Mouse (Mus musculus): ENCODE measurements around the gene Ptpn6. TPM values are rescaled to one million over a fixed set of nuclear protein-coding genes. Genes with fewer than 3 reads are reported as not detected.

Gene Ptpn6
- polyA plus RNA-seq, 2 experiments: 17.9 to 26.6 TPM

DNA sequence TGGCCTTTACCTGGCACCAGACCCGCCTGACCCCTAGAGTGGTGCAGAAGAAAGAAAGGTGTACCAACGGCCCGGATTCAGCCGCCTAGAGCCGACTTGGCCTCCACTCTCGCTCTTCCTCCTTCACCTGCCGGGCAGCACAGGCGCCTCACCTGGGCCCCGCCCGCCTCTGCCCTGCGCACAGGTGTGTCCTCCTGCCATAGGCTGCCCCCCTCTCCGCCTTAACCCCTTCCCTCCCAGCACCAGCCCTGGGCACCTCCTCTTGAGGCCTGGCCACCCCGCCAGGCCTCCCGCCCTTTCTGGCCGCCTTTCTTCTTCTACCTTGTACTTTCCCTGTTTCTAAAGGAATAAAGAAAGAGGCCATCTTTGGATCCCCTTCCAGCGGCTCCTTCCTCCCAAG is 19.8 kb downstream of the Ptpn6 start:
- no peak overlapping the region for H3K9ac ChIP-seq (replicated peaks)
- no peaks in the 10 kb centered on the region for H3K27me3 ChIP-seq (ENCODE audit: control insufficient read depth, insufficient read depth, low read length)
- no peaks in the 10 kb centered on the region for H3K9me3 ChIP-seq (ENCODE audit: control insufficient read depth, low read length)
- H3K4me3 ChIP-seq (ENCODE audit: insufficient read depth in 1 of 2, low read depth in 2 of 2, low read length in 2 of 2): no peak overlapping the region
- 73% methylated on average over 16 of the region's 16 CpGs for WGBS (ENCODE audit: insufficient replicate concordance)
- no peak for TF ChIP-seq CTCF (IDR thresholded peaks at IDR 0.05; ENCODE audit: low read depth)
- TF ChIP-seq EP300 (IDR thresholded peaks at IDR 0.05; ENCODE audit: low read depth): no peak
- H3K36me3 ChIP-seq (replicated peaks; ENCODE audit: control insufficient read depth, insufficient read depth, low read depth): peaks cover 26% of the 10 kb centered on the region
- peak overlapping the region; percentile 63 for H3K27ac ChIP-seq
- ATAC-seq (ENCODE audit: insufficient read depth) (no peak), DNase-seq (ENCODE audit: low read depth in 3 of 3, low spot score in 3 of 3) (no peak)
- peak overlapping the region; percentile 51 for H3K4me2 ChIP-seq (ENCODE audit: low read depth)
- peaks cover 18 to 21% of the 10 kb centered on the region in 2 experiments for H3K4me1 ChIP-seq (replicated peaks; ENCODE audit: control insufficient read depth in 2 of 2, insufficient read depth in 2 of 2, low read length in 1 of 2)

DNA sequence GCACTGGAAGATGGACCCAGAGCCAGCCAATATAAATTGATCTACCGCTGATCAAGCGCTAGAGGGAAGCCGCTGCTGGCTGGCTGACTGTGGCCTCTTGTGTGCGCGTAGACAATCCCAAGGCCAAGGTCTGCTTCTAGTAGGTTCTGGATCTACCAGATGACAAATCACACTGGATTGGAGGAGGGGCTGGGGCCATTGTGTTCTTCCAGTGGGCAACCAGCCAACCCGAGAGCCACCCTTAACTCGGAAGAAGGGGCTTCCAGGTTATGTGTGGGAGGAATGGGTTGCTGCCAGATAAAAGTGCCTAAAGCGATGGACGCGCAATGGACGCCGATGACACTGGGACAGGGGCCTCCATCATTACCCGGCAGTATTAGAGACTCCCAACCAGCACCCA is 20.5 kb downstream of the Ptpn6 start:
- no peak for DNase-seq (ENCODE audit: low read depth in 3 of 3, low spot score in 3 of 3)
- Histone ChIP-seq H3K4me3 (ENCODE audit: insufficient read depth in 1 of 2, low read depth in 2 of 2, low read length in 2 of 2) (no peak overlapping the region), H3K36me3 (replicated peaks; ENCODE audit: control insufficient read depth, insufficient read depth, low read depth) (peaks cover 26% of the 10 kb centered on the region), H3K27ac (no peak overlapping the region), H3K9ac (replicated peaks) (no peak overlapping the region), H3K27me3 (ENCODE audit: control insufficient read depth, insufficient read depth, low read length) (no peaks in the 10 kb centered on the region), H3K4me2 (ENCODE audit: low read depth) (no peak overlapping the region), H3K9me3 (ENCODE audit: control insufficient read depth, low read length) (no peaks in the 10 kb centered on the region), H3K4me1 (replicated peaks; ENCODE audit: control insufficient read depth in 2 of 2, insufficient read depth in 2 of 2, low read length in 1 of 2) (peaks cover 22 to 24% of the 10 kb centered on the region in 2 experiments)
- 81% methylated on average over 13 of the region's 13 CpGs for WGBS (ENCODE audit: insufficient replicate concordance)
- ATAC-seq (ENCODE audit: insufficient read depth): no peak
- TF ChIP-seq EP300 (IDR thresholded peaks at IDR 0.05; ENCODE audit: low read depth): no peak

DNA sequence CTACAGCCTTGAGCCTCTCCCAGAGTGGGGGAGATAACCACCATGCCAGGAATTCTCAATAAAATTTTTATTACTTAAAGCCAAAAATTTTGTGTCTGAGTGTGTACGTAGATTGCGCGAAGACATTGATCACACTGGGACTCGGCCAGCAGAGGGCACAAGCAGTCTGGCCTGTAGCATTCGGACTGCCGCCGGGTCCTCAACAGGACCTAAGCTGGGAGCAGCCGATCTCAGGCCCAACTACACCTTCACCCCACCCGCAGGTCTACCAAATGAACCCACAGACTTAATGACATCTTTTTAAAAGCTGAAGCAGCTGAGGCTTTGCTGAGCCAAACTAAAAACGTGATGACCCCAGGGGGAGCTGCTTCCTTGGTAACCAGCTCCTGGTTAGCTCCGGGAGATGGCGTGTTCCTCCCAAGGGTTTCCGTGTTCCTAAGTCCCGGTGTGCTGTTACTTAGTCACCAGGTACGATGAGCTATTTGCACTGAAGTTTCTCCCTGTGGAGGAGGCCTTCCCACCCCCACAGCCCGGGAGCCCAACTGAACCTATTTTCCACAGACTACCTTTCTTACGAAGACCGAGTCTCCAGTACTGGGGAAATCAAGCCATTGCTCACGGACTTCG is 21.5 kb downstream of the Ptpn6 start:
- TF ChIP-seq CTCF (IDR thresholded peaks at IDR 0.05; ENCODE audit: low read depth) (peak; percentile 82), EP300 (IDR thresholded peaks at IDR 0.05; ENCODE audit: low read depth) (no peak)
- Histone ChIP-seq H3K4me3 (ENCODE audit: insufficient read depth in 1 of 2, low read depth in 2 of 2, low read length in 2 of 2) (no peak overlapping the region), H3K4me2 (ENCODE audit: low read depth) (no peak overlapping the region), H3K9me3 (ENCODE audit: control insufficient read depth, low read length) (no peaks in the 10 kb centered on the region), H3K27me3 (ENCODE audit: control insufficient read depth, insufficient read depth, low read length) (no peaks in the 10 kb centered on the region), H3K9ac (replicated peaks) (no peak overlapping the region), H3K36me3 (replicated peaks; ENCODE audit: control insufficient read depth, insufficient read depth, low read depth) (peaks cover 26% of the 10 kb centered on the region), H3K27ac (no peak overlapping the region), H3K4me1 (replicated peaks; ENCODE audit: control insufficient read depth in 2 of 2, insufficient read depth in 2 of 2, low read length in 1 of 2) (peaks cover 22 to 24% of the 10 kb centered on the region in 2 experiments)
- WGBS (ENCODE audit: insufficient replicate concordance): 68% methylated on average over 20 of the region's 20 CpGs
- no peak for DNase-seq (ENCODE audit: low read depth in 3 of 3, low spot score in 3 of 3)
- no peak for ATAC-seq (ENCODE audit: insufficient read depth)

DNA sequence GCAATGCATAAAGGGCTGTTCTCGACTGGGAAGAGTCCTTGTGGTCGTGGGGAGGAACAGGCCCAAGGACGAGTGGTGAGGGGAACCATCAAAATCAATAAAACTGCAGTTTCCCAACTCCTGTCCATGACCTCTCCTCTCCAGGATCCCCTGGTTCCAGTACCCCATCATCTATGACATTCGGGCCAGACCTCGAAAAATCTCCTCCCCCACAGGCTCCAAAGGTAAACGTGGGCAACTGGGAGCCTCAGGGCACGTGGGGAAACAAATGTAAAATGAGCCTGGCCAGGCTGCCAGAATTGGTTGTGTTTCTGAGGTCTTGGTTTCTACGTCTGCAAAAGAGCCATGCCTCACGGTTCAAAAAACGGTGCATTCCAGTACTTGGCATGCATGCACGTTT is 25.6 kb downstream of the Ptpn6 start:
- H3K4me2 ChIP-seq (ENCODE audit: low read depth): peak overlapping the region; percentile 87
- H3K9ac ChIP-seq (replicated peaks): peak overlapping the region; percentile 81
- no peak for DNase-seq (ENCODE audit: low read depth in 3 of 3, low spot score in 3 of 3)
- peaks cover 15 to 16% of the 10 kb centered on the region in 2 experiments for H3K4me1 ChIP-seq (replicated peaks; ENCODE audit: control insufficient read depth in 2 of 2, insufficient read depth in 2 of 2, low read length in 1 of 2)
- 8% methylated on average over 11 of the region's 11 CpGs for WGBS (ENCODE audit: insufficient replicate concordance)
- TF ChIP-seq EP300 (IDR thresholded peaks at IDR 0.05; ENCODE audit: low read depth) (no peak), CTCF (IDR thresholded peaks at IDR 0.05; ENCODE audit: low read depth) (peak; percentile 16; the same call in 1 of the 2 replicates)
- ATAC-seq (ENCODE audit: insufficient read depth): no peak
- peak overlapping the region; percentile 43 for H3K27ac ChIP-seq
- H3K36me3 ChIP-seq (replicated peaks; ENCODE audit: control insufficient read depth, insufficient read depth, low read depth): peaks cover 38% of the 10 kb centered on the region
- no peaks in the 10 kb centered on the region for H3K27me3 ChIP-seq (ENCODE audit: control insufficient read depth, insufficient read depth, low read length)
- no peaks in the 10 kb centered on the region for H3K9me3 ChIP-seq (ENCODE audit: control insufficient read depth, low read length)
- H3K4me3 ChIP-seq (ENCODE audit: insufficient read depth in 1 of 2, low read depth in 2 of 2, low read length in 2 of 2): peak overlapping the region; percentile 75 to 82

DNA sequence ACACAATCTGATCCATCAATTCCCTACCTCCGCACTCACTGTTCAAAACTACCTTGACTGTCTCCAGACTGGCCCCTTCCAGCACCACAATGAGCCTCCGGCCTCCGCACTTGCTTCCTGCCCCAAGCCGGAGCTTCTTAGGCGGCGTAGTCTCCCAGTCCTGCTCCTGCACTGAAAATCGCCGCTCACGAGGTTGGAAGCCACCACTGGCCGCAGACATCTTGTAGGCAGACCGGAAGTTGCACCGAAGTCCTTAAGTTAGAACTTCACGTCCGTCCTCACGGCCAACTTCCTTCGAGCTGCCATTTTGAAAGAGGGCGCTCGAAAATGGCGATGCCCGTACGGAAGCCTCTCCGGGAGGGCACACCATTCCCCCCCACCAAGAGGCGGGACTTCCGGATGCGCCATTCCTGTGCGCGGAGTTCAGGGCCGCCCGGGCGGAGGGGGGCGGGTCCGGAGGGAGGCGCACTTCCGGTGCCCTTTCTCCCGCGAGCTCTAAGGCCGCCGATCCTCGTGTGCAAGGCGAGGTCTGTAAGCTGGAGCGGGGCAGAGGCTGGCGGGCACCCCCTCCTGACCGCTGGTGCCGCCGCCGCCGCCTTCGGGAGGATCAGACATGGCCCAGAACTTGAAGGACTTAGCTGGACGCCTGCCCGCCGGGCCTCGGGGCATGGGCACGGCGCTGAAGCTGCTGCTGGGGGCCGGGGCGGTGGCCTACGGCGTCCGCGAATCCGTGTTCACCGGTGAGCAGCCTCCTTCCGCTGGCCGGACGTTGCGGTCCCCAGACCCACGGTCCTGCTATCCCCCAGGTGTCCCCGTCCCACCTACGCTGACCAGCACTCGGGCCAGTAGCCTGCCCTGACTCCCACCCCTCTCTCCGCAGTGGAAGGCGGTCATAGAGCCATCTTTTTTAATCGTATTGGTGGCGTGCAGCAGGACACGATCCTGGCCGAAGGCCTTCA is 26.4 kb downstream of the Ptpn6 start, which contains the start of the genes Emg1 and Phb2:
Gene Emg1 (minus strand): TSS at position 355 of the 959 bp plus-strand sequence.
Gene Phb2 (plus strand): TSS at position 513 of the 959 bp plus-strand sequence.
- peak within 1 kb of the TSS; percentile 61 for H3K27ac ChIP-seq
- H3K36me3 ChIP-seq (replicated peaks; ENCODE audit: control insufficient read depth, insufficient read depth, low read depth): peaks cover 46% of the 10 kb centered on the region
- H3K4me1 ChIP-seq (replicated peaks; ENCODE audit: control insufficient read depth in 2 of 2, insufficient read depth in 2 of 2, low read length in 1 of 2): peaks cover 15 to 16% of the 10 kb centered on the region in 2 experiments
- H3K9ac ChIP-seq (replicated peaks): peak within 1 kb of the TSS; percentile 81
- WGBS (ENCODE audit: insufficient replicate concordance): under 1% methylated on average over 76 of the region's 76 CpGs
- no peaks in the 10 kb centered on the region for H3K27me3 ChIP-seq (ENCODE audit: control insufficient read depth, insufficient read depth, low read length)
- TF ChIP-seq EP300 (IDR thresholded peaks at IDR 0.05; ENCODE audit: low read depth): peak; percentile 55
- peak; percentile 8; the same call in 1 of the 2 replicates for TF ChIP-seq CTCF (IDR thresholded peaks at IDR 0.05; ENCODE audit: low read depth)
- H3K9me3 ChIP-seq (ENCODE audit: control insufficient read depth, low read length): no peaks in the 10 kb centered on the region
- ATAC-seq (ENCODE audit: insufficient read depth) (peak; percentile 97), DNase-seq (ENCODE audit: low read depth in 3 of 3, low spot score in 3 of 3) (peak; percentile 95 to 96 (median 96))
- peak within 1 kb of the TSS; percentile 87 for H3K4me2 ChIP-seq (ENCODE audit: low read depth)
- H3K4me3 ChIP-seq (ENCODE audit: insufficient read depth in 1 of 2, low read depth in 2 of 2, low read length in 2 of 2): peak within 1 kb of the TSS; percentile 82 to 88

Data from liver, embryonic 14.5 days (tissue).